Mouse (Mus musculus) cortical plate, adult 2 months (tissue): ENCODE results near the gene Fcgr4.

Experiments
- CTCF ChIP-seq: fragments of 200-500 bp; IDR thresholded peaks from 2 replicates; pipeline ENCODE4 v1.5.1; 2011; ENCODE audit warnings: mild to moderate bottlenecking, control low read depth, low read length; ENCODE audit not compliant: insufficient read depth; ENCODE audit errors: extremely low read depth
- POLR2A ChIP-seq: fragments of 200-500 bp; IDR thresholded peaks from 2 replicates; pipeline ENCODE4 v1.6.1; 2011; ENCODE audit warnings: mild to moderate bottlenecking, low read length, control low read depth; ENCODE audit not compliant: insufficient read depth; ENCODE audit errors: extremely low read depth

DNA sequence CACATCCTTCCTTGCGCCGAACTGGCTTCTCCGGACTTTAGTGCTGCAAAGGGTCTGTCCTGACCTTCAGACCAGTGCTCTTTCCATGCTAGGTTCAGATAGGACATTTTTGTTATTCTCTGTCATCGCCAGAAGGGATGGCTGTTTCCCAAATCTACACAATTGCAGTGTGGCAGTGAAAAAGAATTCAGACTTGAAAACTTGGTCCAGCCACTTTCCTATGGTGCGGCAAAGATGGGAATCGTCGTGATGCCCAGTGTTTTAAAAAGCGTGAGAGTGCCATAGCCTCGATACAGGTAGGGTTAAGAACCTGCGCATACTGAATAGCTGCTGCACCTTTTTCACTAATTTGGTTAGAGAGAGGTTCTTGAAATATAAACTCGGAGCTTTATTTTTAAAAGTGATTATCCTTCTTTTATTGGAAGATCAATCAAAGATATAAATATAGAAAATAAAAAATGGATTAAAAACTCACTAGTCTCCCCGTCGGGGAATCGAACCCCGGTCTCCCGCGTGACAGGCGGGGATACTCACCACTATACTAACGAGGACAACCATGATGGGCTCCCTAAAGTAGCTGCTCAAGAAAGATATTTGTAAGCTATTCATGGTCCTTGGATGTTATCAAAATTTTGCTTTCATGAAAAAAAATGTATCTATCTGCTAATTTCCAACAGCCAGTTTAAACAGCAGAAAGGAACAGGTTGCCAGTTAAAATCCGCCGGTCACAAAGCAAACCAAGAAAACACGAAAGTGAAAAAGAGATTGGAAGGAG, 18.0 kb downstream of the Fcgr4 start:
- TF ChIP-seq POLR2A: no peak
- no peak for TF ChIP-seq CTCF
